19 mouse cellular contexts compared by ENCODE assay signal in the genomic region with DNA sequence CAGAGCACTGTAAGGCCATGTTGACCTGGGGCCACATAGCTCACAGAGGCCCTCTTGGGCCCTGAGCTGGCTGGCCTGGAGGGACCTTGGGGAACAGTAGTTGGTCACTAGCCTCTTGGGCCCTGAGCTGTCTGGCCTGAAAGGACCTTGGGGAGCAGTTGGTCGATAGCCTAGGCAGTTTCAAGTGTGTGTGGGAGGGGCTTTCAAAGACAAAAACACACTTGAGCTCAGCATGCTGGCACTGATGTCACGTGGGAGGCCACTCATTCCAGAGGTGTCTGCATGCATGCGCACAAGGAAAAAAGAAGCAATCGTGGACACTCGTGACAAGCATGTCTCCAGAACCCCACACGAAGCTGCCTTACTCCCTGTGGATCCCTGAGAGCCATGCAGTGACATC. TPM values are rescaled to one million over a fixed set of nuclear protein-coding genes. Genes with fewer than 3 reads are reported as not detected.
DNase-seq lines count a peak whose midpoint lies in the region; ATAC-seq lines count a peak whose summit lies in the region.
"Had no signal": no experiment of that assay in that cellular context is flagged by ENCODE, and none has a peak within 500 bp of the region (broad histone marks: within the 10 kb centered on the region; RNA-seq: fewer than 3 reads in every experiment).

No protein-coding gene starts in this region.

- H3K36me3 ChIP-seq in heart, embryonic 12.5 days = no peaks in the 10 kb centered on the region
- H3K36me3 ChIP-seq in lung, embryonic 15.5 days = no peaks in the 10 kb centered on the region
- H3K36me3 ChIP-seq: forebrain, embryonic 15.5 days; heart, embryonic 13.5 days; liver, embryonic 13.5 days had no signal

- H3K27ac ChIP-seq in heart, embryonic 12.5 days (ENCODE audit: poor library complexity, severe bottlenecking) = no peak overlapping the region
- H3K27ac ChIP-seq in lung, embryonic 15.5 days = no peak overlapping the region
- H3K27ac ChIP-seq: forebrain, embryonic 15.5 days; heart, embryonic 13.5 days; hindbrain, postnatal 0 days; liver, embryonic 13.5 days had no signal

- no peak for ATAC-seq in heart, embryonic 12.5 days (ENCODE audit: insufficient number of reproducible peaks, low FRiP score)
- peak; percentile 15; the same call in 1 of the 2 replicates for ATAC-seq in lung, embryonic 15.5 days (ENCODE audit: borderline replicate concordance, extremely low read depth, low FRiP score, low TSS enrichment)
- ATAC-seq: forebrain, embryonic 15.5 days; hindbrain, postnatal 0 days; midbrain, embryonic 16.5 days had no signal

- H3K9ac ChIP-seq in heart, embryonic 12.5 days = no peak overlapping the region
- no peak overlapping the region for H3K9ac ChIP-seq in lung, embryonic 15.5 days
- H3K9ac ChIP-seq: forebrain, embryonic 15.5 days; heart, embryonic 13.5 days; liver, embryonic 13.5 days had no signal

- H3K9me3 ChIP-seq in heart, embryonic 12.5 days (replicated peaks) = no peaks in the 10 kb centered on the region
- H3K9me3 ChIP-seq in lung, embryonic 15.5 days = no peaks in the 10 kb centered on the region
- H3K9me3 ChIP-seq: forebrain, embryonic 15.5 days; heart, embryonic 13.5 days; liver, embryonic 13.5 days had no signal

- WGBS in heart, embryonic 12.5 days = 35% methylated on average over 6 of the region's 6 CpGs
- 52% methylated on average over 6 of the region's 6 CpGs for WGBS in lung, embryonic 15.5 days

- peak; percentile 92 for DNase-seq in heart, adult 11 months
- peak; percentile 28 for DNase-seq in ovary, postnatal 36 days (ENCODE audit: low spot score)
- no peak for DNase-seq in ovary, postnatal 14 days (ENCODE audit: low spot score)
- no peak for DNase-seq in frontal cortex, postnatal 14 days (ENCODE audit: low spot score in 2 of 2)
- no peak for DNase-seq in kidney, postnatal 14 days
- no peak for DNase-seq in gastrocnemius, postnatal 4 days (ENCODE audit: low spot score in 2 of 2)
- DNase-seq: cerebellum, adult 11-12 months; cerebellum, postnatal 36 days; kidney, adult 2 months; kidney, postnatal 25 days; liver, embryonic 13.5 days; right cerebral cortex, postnatal 14 days had no signal

- peaks cover 14% of the 10 kb centered on the region for H3K4me1 ChIP-seq in heart, embryonic 12.5 days (replicated peaks)
- peaks cover 9% of the 10 kb centered on the region; the same call in 1 of the 2 replicates for H3K4me1 ChIP-seq in lung, embryonic 15.5 days
- H3K4me1 ChIP-seq: forebrain, embryonic 15.5 days; liver, embryonic 13.5 days had no signal

- H3K4me2 ChIP-seq in heart, embryonic 12.5 days = no peak overlapping the region
- no peak overlapping the region for H3K4me2 ChIP-seq in lung, embryonic 15.5 days
- H3K4me2 ChIP-seq: forebrain, embryonic 15.5 days; heart, embryonic 13.5 days; liver, embryonic 13.5 days had no signal

- no peak overlapping the region for H3K4me3 ChIP-seq in heart, embryonic 12.5 days
- no peak overlapping the region for H3K4me3 ChIP-seq in lung, embryonic 15.5 days
- H3K4me3 ChIP-seq: erythroblast, embryonic 14.5 days; forebrain, embryonic 15.5 days; heart, embryonic 13.5 days; liver, embryonic 13.5 days had no signal

- no peaks in the 10 kb centered on the region for H3K27me3 ChIP-seq in heart, embryonic 12.5 days (replicated peaks)
- no peaks in the 10 kb centered on the region for H3K27me3 ChIP-seq in lung, embryonic 15.5 days
- H3K27me3 ChIP-seq: forebrain, embryonic 15.5 days; heart, embryonic 13.5 days had no signal

RNA-seq across cellular contexts. Expression of a gene that starts 33.1 kb away (rescaled TPM):
- 12.1 and 12.3 TPM in 2 replicates for polyA plus RNA-seq in heart, embryonic 12.5 days (2016; fragmentation: Nextera tagmentation; extraction: Ambion mirVana)
- polyA plus RNA-seq in lung, embryonic 15.5 days (2015; fragmentation: Nextera tagmentation; extraction: Ambion mirVana) = 12.4 and 12.5 TPM in 2 replicates
- total RNA-seq in gastrocnemius, postnatal 4 days (2021) = 1 to 10 TPM; 7.4 to 7.6 TPM

Comparison
In these comparisons a context has a peak if more than half of its experiments do, and no peak if none do; other contexts are left out.
1. DNase-seq: peak in heart, adult 11 months (single experiment) and ovary, postnatal 36 days (single experiment); none in ovary, postnatal 14 days (single experiment), frontal cortex, postnatal 14 days (0 of 2), kidney, postnatal 14 days (single experiment) and gastrocnemius, postnatal 4 days (0 of 2).